Mouse (Mus musculus) bone marrow macrophage, adult 2 months (primary cell): ENCODE measurements around the gene Rab5b.

Experiments used
- CTCF ChIP-seq: IDR thresholded peaks from 2 replicates; pipeline ENCODE4 v1.5.1; 2012; ENCODE audit warnings: low read depth, mild to moderate bottlenecking, low read length, moderate library complexity
- POLR2A ChIP-seq: IDR thresholded peaks from 2 replicates; pipeline ENCODE4 v1.6.1; 2012; ENCODE audit warnings: mild to moderate bottlenecking, low read depth, low read length, borderline replicate concordance

- no peak for TF ChIP-seq POLR2A
- TF ChIP-seq CTCF = no peak
Measured at GRCm38 (mm10) chr10:128662465-128662864, 33.6 kb downstream of the Rab5b start.
